Mouse (Mus musculus) CH12.LX (cell line): Measurements from ENCODE around the gene Ctss. TPM values are rescaled to one million over a fixed set of nuclear protein-coding genes. Genes with fewer than 3 reads are reported as not detected.

Source experiments
- DNase-seq: peaks from one replicate; pipeline ENCODE4 v3.0.0-alpha.2; 2013; ENCODE audit errors: extremely low read depth
- H3K27ac ChIP-seq: 2 replicates; pipeline ENCODE4 v1.5.1; 2012; ENCODE audit warnings: low read depth, mild to moderate bottlenecking, control low read depth, moderate library complexity; ENCODE audit not compliant: insufficient read depth
- H3K27me3 ChIP-seq: replicated peaks from 2 replicates; pipeline ENCODE3; 2012; ENCODE audit warnings: inconsistent platforms
- H3K36me3 ChIP-seq, 2 experiments: replicated peaks in 1 of 2; 2 replicates each; pipeline versions ENCODE3 to v1.6.1; 2012; ENCODE audit warnings: inconsistent platforms in 1 of 2, low read length in 1 of 2, mild to moderate bottlenecking in 1 of 2, mixed read lengths in 1 of 2, moderate library complexity in 1 of 2; ENCODE audit not compliant: control insufficient read depth in 1 of 2, insufficient read depth in 1 of 2
- H3K4me1 ChIP-seq, 2 experiments: 2 replicates each; pipeline ENCODE4 v1.6.1; 2012; ENCODE audit warnings: inconsistent platforms in 1 of 2, moderate library complexity in 1 of 2; ENCODE audit not compliant: insufficient read depth in 2 of 2, control insufficient read depth in 1 of 2
- H3K4me2 ChIP-seq: 2 replicates; pipeline ENCODE4 v1.6.1; 2012; ENCODE audit warnings: low read depth, mild to moderate bottlenecking, control low read depth; ENCODE audit not compliant: poor library complexity, insufficient read depth, severe bottlenecking
- H3K4me3 ChIP-seq, 3 experiments: fragments of 150-350 bp in 1 of 3; sonication (generic) in 1 of 3; replicated peaks in 1 of 3; 2 replicates each; pipeline versions ENCODE3 to v1.5.1; 2011 to 2012; ENCODE audit warnings: low read depth in 2 of 3, low read length in 2 of 3, mild to moderate bottlenecking in 2 of 3, moderate library complexity in 2 of 3, control low read depth in 1 of 3, improper control_type of control experiment in 1 of 3, inconsistent platforms in 1 of 3, mixed read lengths in 1 of 3; ENCODE audit not compliant: poor library complexity in 1 of 3
- H3K79me2 ChIP-seq: replicated peaks from 2 replicates; pipeline ENCODE4 v1.6.1; 2012; ENCODE audit warnings: mild to moderate bottlenecking, moderate library complexity; ENCODE audit not compliant: control insufficient read depth, poor library complexity, insufficient read depth, severe bottlenecking; ENCODE audit errors: extremely low read depth
- H3K9ac ChIP-seq: 2 replicates; pipeline ENCODE4 v1.6.1; 2012; ENCODE audit warnings: low read depth, mild to moderate bottlenecking, control low read depth, moderate library complexity; ENCODE audit not compliant: insufficient read depth
- H3K9me3 ChIP-seq: replicated peaks from 2 replicates; pipeline ENCODE3; 2012; ENCODE audit warnings: low read length, inconsistent platforms, mixed read lengths
- BHLHE40 ChIP-seq: IDR thresholded peaks from 2 replicates; pipeline ENCODE4 v1.6.1; 2011; ENCODE audit warnings: mild to moderate bottlenecking, low read depth, low read length, improper control_type of control experiment
- CHD1 ChIP-seq: IDR thresholded peaks from 2 replicates; pipeline ENCODE4 v1.6.1; 2012; ENCODE audit warnings: low read depth, low read length, improper control_type of control experiment, inconsistent platforms
- CHD2 ChIP-seq: IDR thresholded peaks from 2 replicates; pipeline ENCODE4 v1.6.1; 2011; ENCODE audit warnings: low read length, improper control_type of control experiment
- CTCF ChIP-seq, 2 experiments: IDR thresholded peaks in 1 of 2; conservative IDR thresholded peaks in 1 of 2; 2 replicates each; pipeline ENCODE4 v1.5.1; 2011 to 2012; ENCODE audit warnings: low read depth in 2 of 2, low read length in 2 of 2, improper control_type of control experiment in 1 of 2, inconsistent platforms in 1 of 2, mild to moderate bottlenecking in 1 of 2, moderate library complexity in 1 of 2
- E2F4 ChIP-seq: IDR thresholded peaks from 2 replicates; pipeline ENCODE4 v1.6.1; 2011; ENCODE audit warnings: low read depth, low read length, improper control_type of control experiment; ENCODE audit not compliant: insufficient replicate concordance
- ELF1 ChIP-seq: IDR thresholded peaks from 2 replicates; pipeline ENCODE4 v1.6.1; 2014; ENCODE audit warnings: low read depth, mild to moderate bottlenecking, inconsistent platforms, low read length, improper control_type of control experiment
- EP300 ChIP-seq: IDR thresholded peaks from 2 replicates; pipeline ENCODE4 v1.6.1; 2011; ENCODE audit warnings: low read length, improper control_type of control experiment
- ETS1 ChIP-seq: conservative IDR thresholded peaks from 2 replicates; pipeline ENCODE4 v1.6.1; 2012; ENCODE audit warnings: low read depth, mild to moderate bottlenecking, inconsistent platforms, low read length, improper control_type of control experiment, moderate library complexity
- GABPA ChIP-seq: IDR thresholded peaks from 2 replicates; pipeline ENCODE4 v1.6.1; 2012; ENCODE audit warnings: low read depth, low read length, improper control_type of control experiment, inconsistent platforms; ENCODE audit not compliant: insufficient replicate concordance
- HCFC1 ChIP-seq: IDR thresholded peaks from 2 replicates; pipeline ENCODE4 v1.6.1; 2012; ENCODE audit warnings: low read depth, mild to moderate bottlenecking, inconsistent platforms, low read length, improper control_type of control experiment
- IRF4 ChIP-seq: IDR thresholded peaks from 2 replicates; pipeline ENCODE4 v1.6.1; 2014; ENCODE audit warnings: low read depth, mild to moderate bottlenecking, inconsistent platforms, low read length, improper control_type of control experiment
- JUN ChIP-seq: IDR thresholded peaks from 2 replicates; pipeline ENCODE4 v1.6.1; 2011; ENCODE audit warnings: low read depth, mild to moderate bottlenecking, low read length, improper control_type of control experiment, moderate library complexity; ENCODE audit not compliant: insufficient read depth
- JUND ChIP-seq: conservative IDR thresholded peaks from 2 replicates; pipeline ENCODE4 v1.6.1; 2011; ENCODE audit warnings: low read depth, low read length, improper control_type of control experiment
- KAT2A ChIP-seq: IDR thresholded peaks from 2 replicates; pipeline ENCODE4 v1.6.1; 2012; ENCODE audit warnings: low read length, improper control_type of control experiment, inconsistent platforms; ENCODE audit not compliant: insufficient replicate concordance
- MAFK ChIP-seq: IDR thresholded peaks from 2 replicates; pipeline ENCODE4 v1.6.1; 2011; ENCODE audit warnings: low read length, improper control_type of control experiment; ENCODE audit not compliant: insufficient replicate concordance
- MAX ChIP-seq: IDR thresholded peaks from 2 replicates; pipeline ENCODE4 v1.6.1; 2011; ENCODE audit warnings: low read length, improper control_type of control experiment
- MAZ ChIP-seq: IDR thresholded peaks from 2 replicates; pipeline ENCODE4 v1.6.1; 2012; ENCODE audit warnings: low read depth, mild to moderate bottlenecking, inconsistent platforms, low read length, improper control_type of control experiment, moderate library complexity
- MEF2A ChIP-seq: IDR thresholded peaks from 2 replicates; pipeline ENCODE4 v1.6.1; 2014; ENCODE audit warnings: low read depth, mild to moderate bottlenecking, inconsistent platforms, low read length, improper control_type of control experiment, borderline replicate concordance
- MXI1 ChIP-seq: IDR thresholded peaks from 2 replicates; pipeline ENCODE4 v1.6.1; 2011; ENCODE audit warnings: mild to moderate bottlenecking, low read depth, low read length, improper control_type of control experiment
- MYC ChIP-seq: IDR thresholded peaks from 2 replicates; pipeline ENCODE4 v1.6.1; 2011; ENCODE audit warnings: low read depth, mild to moderate bottlenecking, improper control_type of control experiment, low read length
- NELFE ChIP-seq: IDR thresholded peaks from 2 replicates; pipeline ENCODE4 v1.6.1; 2011; ENCODE audit warnings: low read depth, low read length, improper control_type of control experiment
- NRF1 ChIP-seq: IDR thresholded peaks from 2 replicates; pipeline ENCODE4 v1.6.1; 2014; ENCODE audit warnings: low read depth, mild to moderate bottlenecking, inconsistent platforms, low read length, improper control_type of control experiment, moderate library complexity
- PAX5 ChIP-seq: IDR thresholded peaks from 2 replicates; pipeline ENCODE4 v1.6.1; 2012; ENCODE audit warnings: low read length, inconsistent platforms, mixed read lengths
- POLR2A ChIP-seq: IDR thresholded peaks from 2 replicates; pipeline ENCODE4 v1.6.1; 2011; ENCODE audit warnings: low read depth, mild to moderate bottlenecking, improper control_type of control experiment, low read length
- POLR2AphosphoS2 ChIP-seq: IDR thresholded peaks from 2 replicates; pipeline ENCODE4 v1.6.1; 2011; ENCODE audit warnings: low read depth, low read length, improper control_type of control experiment
- RAD21 ChIP-seq: IDR thresholded peaks from 2 replicates; pipeline ENCODE4 v1.6.1; 2011; ENCODE audit warnings: low read depth, mild to moderate bottlenecking, low read length, improper control_type of control experiment, moderate library complexity
- RCOR1 ChIP-seq: conservative IDR thresholded peaks from 2 replicates; pipeline ENCODE4 v1.6.1; 2012; ENCODE audit warnings: low read depth, mild to moderate bottlenecking, inconsistent platforms, low read length, improper control_type of control experiment
- SIN3A ChIP-seq: IDR thresholded peaks from 2 replicates; pipeline ENCODE4 v1.6.1; 2012; ENCODE audit warnings: low read length, improper control_type of control experiment, inconsistent platforms
- SMC3 ChIP-seq: IDR thresholded peaks from 2 replicates; pipeline ENCODE4 v1.6.1; 2011; ENCODE audit warnings: low read depth, low read length, improper control_type of control experiment
- TBP ChIP-seq: conservative IDR thresholded peaks from 2 replicates; pipeline ENCODE4 v1.6.1; 2011; ENCODE audit warnings: low read depth, low read length, improper control_type of control experiment
- TCF12 ChIP-seq: IDR thresholded peaks from 2 replicates; pipeline ENCODE4 v1.6.1; 2014; ENCODE audit warnings: low read depth, mild to moderate bottlenecking, inconsistent platforms, low read length, improper control_type of control experiment
- UBTF ChIP-seq: IDR thresholded peaks from 2 replicates; pipeline ENCODE4 v1.6.1; 2012; ENCODE audit warnings: low read depth, mild to moderate bottlenecking, inconsistent platforms, low read length, improper control_type of control experiment, moderate library complexity
- USF1 ChIP-seq: IDR thresholded peaks from 2 replicates; pipeline ENCODE4 v1.6.1; 2014; ENCODE audit warnings: low read depth, mild to moderate bottlenecking, inconsistent platforms, low read length, improper control_type of control experiment
- USF2 ChIP-seq: conservative IDR thresholded peaks from 2 replicates; pipeline ENCODE4 v1.6.1; 2011; ENCODE audit warnings: low read depth, low read length, improper control_type of control experiment
- ZC3H11A ChIP-seq: IDR thresholded peaks from 2 replicates; pipeline ENCODE4 v1.6.1; 2012; ENCODE audit warnings: low read depth, mild to moderate bottlenecking, inconsistent platforms, low read length, improper control_type of control experiment
- ZKSCAN1 ChIP-seq: IDR thresholded peaks from 2 replicates; pipeline ENCODE4 v1.6.1; 2012; ENCODE audit warnings: low read depth, inconsistent platforms, low read length, improper control_type of control experiment, borderline replicate concordance
- ZMIZ1 ChIP-seq: IDR thresholded peaks from 2 replicates; pipeline ENCODE4 v1.6.1; 2012; ENCODE audit warnings: low read depth, mild to moderate bottlenecking, inconsistent platforms, low read length, improper control_type of control experiment
- ZNF384 ChIP-seq: IDR thresholded peaks from 2 replicates; pipeline ENCODE4 v1.6.1; 2012; ENCODE audit warnings: low read depth, low read length, improper control_type of control experiment, inconsistent platforms
- dilution Hi-C: fragments of 300-500 bp; cut with MboI; formaldehyde crosslinking; loops from 2 replicates; pipeline ENCODE4 v1.14.3; 2020; ENCODE audit warnings: low sequenced_read_pairs; ENCODE audit not compliant: extremely low pct_unique_long_range_greater_than_20kb, extremely low pct_ligation_motif_present
- in situ Hi-C: fragments of 300-500 bp; cut with MboI; formaldehyde crosslinking; loops from 3 replicates; pipeline ENCODE4 v1.14.3; 2019; ENCODE audit warnings: low sequenced_read_pairs, low pct_ligation_motif_present, low pct_unique_long_range_greater_than_20kb, mixed read lengths
- polyA plus RNA-seq: library from polyadenylated mRNA; unstranded; fragments of >175 nt; gene quantifications from 2 replicates; pipeline ENCODE4 v1.2.1, GENCODE M21; 2012; ENCODE audit warnings: low read depth; ENCODE audit not compliant: insufficient read length
- total RNA-seq, 2 experiments: library from RNA; depleted of rRNA; stranded (reverse); fragments of 300-350 nt in 1 of 2; fragments of >200 nt in 1 of 2; gene quantifications; 2 replicates each; pipeline ENCODE4 v1.2.3; 2012 to 2014

Ctss gene
- total and polyA plus RNA-seq, 3 experiments: 178 to 282 (median 238) TPM

DNA sequence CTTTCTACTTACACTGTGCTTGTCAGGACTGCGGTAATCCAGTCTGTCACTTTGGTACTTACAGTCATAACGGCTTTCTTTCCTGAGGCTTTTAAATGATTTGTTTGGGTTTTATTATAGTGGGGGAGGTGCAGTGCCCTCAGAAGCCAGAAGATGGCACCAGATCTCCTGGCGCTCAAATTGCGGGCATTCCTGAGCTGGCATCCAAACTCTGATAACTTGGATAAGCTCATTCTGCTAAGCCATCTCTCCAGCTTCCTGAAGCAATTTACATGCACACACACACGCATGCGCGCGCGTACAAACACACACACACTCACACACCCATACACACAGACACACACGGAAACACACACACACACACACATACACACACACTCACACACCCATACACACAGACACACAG, 9.1 kb upstream of the Ctss start:
- Histone ChIP-seq H3K9me3 (no peaks in the 10 kb centered on the region), H3K79me2 (no peaks in the 10 kb centered on the region), H3K4me2 (no peak overlapping the region), H3K9ac (no peak overlapping the region), H3K4me3 (no peak overlapping the region), H3K36me3 (no peaks in the 10 kb centered on the region), H3K27me3 (no peaks in the 10 kb centered on the region), H3K27ac (no peak overlapping the region), H3K4me1 (peaks cover 15 to 35% of the 10 kb centered on the region in 2 experiments)
- dilution Hi-C loops: no loop called here
- in situ Hi-C loops: loop anchor here (25.0 kb wide), 1 partner anchor 245 kb away; the partner anchor contains the start of gene Tars2
- no peak for TF ChIP-seq NELFE
- TF ChIP-seq ZKSCAN1: no peak
- TF ChIP-seq RAD21: peak; percentile 91
- TF ChIP-seq ZMIZ1: no peak
- TF ChIP-seq RCOR1: no peak
- no peak for TF ChIP-seq MXI1
- no peak for TF ChIP-seq BHLHE40
- no peak for TF ChIP-seq HCFC1
- no peak for TF ChIP-seq CHD1
- no peak for TF ChIP-seq EP300
- no peak for TF ChIP-seq USF2
- peak; percentile 33 for TF ChIP-seq ZC3H11A
- no peak for TF ChIP-seq KAT2A
- no peak for TF ChIP-seq CHD2
- TF ChIP-seq TBP: no peak
- no peak for TF ChIP-seq POLR2AphosphoS2
- TF ChIP-seq IRF4: no peak
- TF ChIP-seq JUN: no peak
- no peak for TF ChIP-seq JUND
- peak; percentile 84 for TF ChIP-seq SMC3
- TF ChIP-seq ELF1: no peak
- no peak for TF ChIP-seq MAFK
- TF ChIP-seq POLR2A: no peak
- no peak for TF ChIP-seq USF1
- no peak for TF ChIP-seq MYC
- TF ChIP-seq UBTF: no peak
- no peak for TF ChIP-seq ETS1
- TF ChIP-seq E2F4: no peak
- TF ChIP-seq SIN3A: no peak
- TF ChIP-seq MEF2A: no peak
- no peak for TF ChIP-seq MAZ
- TF ChIP-seq TCF12: no peak
- TF ChIP-seq GABPA: no peak
- TF ChIP-seq PAX5: no peak
- no peak for TF ChIP-seq MAX
- peak; percentile 91 for TF ChIP-seq CTCF (conservative IDR thresholded peaks at IDR 0.05 in 1 of 2, IDR thresholded peaks at IDR 0.05 in 1 of 2; ENCODE audit: low read depth in 2 of 2, low read length in 2 of 2)
- no peak for TF ChIP-seq ZNF384
- TF ChIP-seq NRF1: peak; percentile 25; the same call in 1 of the 2 replicates
- peak; percentile 61 for DNase-seq
